Mouse (Mus musculus) layer of hippocampus, adult 9-10 months (tissue): ENCODE data around the gene Abcc6.
"Not testable (repeated sequence)": the region's sequence is repeated elsewhere in the genome, so short reads cannot be mapped to it uniquely, and the experiment has no call there.

ENCODE experiments used
- DNase-seq: peaks from one replicate; pipeline ENCODE4 v3.0.0; 2022; ENCODE audit warnings: low spot score

Abcc6 gene

GRCm38 (mm10) chr7:46028681-46029080, 1.4 kb downstream of the Abcc6 start:
- DNase-seq = no peak

GRCm38 (mm10) chr7:46025436-46025835, 4.7 kb downstream of the Abcc6 start:
- DNase-seq = no peak

- DNase-seq = no peak
Measured at GRCm38 (mm10) chr7:46021951-46022350, 8.2 kb downstream of the Abcc6 start.

- no peak for DNase-seq
Measured at GRCm38 (mm10) chr7:46019594-46019993, 10.5 kb downstream of the Abcc6 start.

- no peak for DNase-seq
Measured at GRCm38 (mm10) chr7:46013266-46014010, 16.7 kb downstream of the Abcc6 start.

- DNase-seq = no peak
Measured at GRCm38 (mm10) chr7:46012121-46012520, 18.0 kb downstream of the Abcc6 start.

GRCm38 (mm10) chr7:46009578-46009977, 20.5 kb downstream of the Abcc6 start:
- peak; percentile 72 for DNase-seq

GRCm38 (mm10) chr7:46002748-46003147, 27.4 kb downstream of the Abcc6 start:
- DNase-seq = no peak

- no peak for DNase-seq
Measured at GRCm38 (mm10) chr7:46000577-46000976, 29.5 kb downstream of the Abcc6 start.

GRCm38 (mm10) chr7:45992470-45992869, 37.6 kb downstream of the Abcc6 start:
- DNase-seq = no peak

- DNase-seq = no peak
Measured at GRCm38 (mm10) chr7:45988344-45988743, 41.8 kb downstream of the Abcc6 start.

- no peak for DNase-seq
Measured at GRCm38 (mm10) chr7:45986893-45987292, 43.2 kb downstream of the Abcc6 start.

- DNase-seq = peak; percentile 16
Measured at GRCm38 (mm10) chr7:45981612-45982011, 48.5 kb downstream of the Abcc6 start.

GRCm38 (mm10) chr7:45974512-45974911, 55.6 kb downstream of the Abcc6 start:
- DNase-seq = no peak

- DNase-seq = no peak
Measured at GRCm38 (mm10) chr7:45974103-45974502, 56.0 kb downstream of the Abcc6 start.

- DNase-seq = no peak
Measured at GRCm38 (mm10) chr7:45973271-45973687, 56.8 kb downstream of the Abcc6 start.

GRCm38 (mm10) chr7:45971831-45972723, 58.0 kb downstream of the Abcc6 start:
- no peak for DNase-seq

GRCm38 (mm10) chr7:45956611-45957010, 73.5 kb downstream of the Abcc6 start:
- DNase-seq = no peak

- DNase-seq = no peak
Measured at GRCm38 (mm10) chr7:45949061-45949460, 81.0 kb downstream of the Abcc6 start.

- DNase-seq = not testable (repeated sequence)
Measured at GRCm38 (mm10) chr7:45943280-45943679, 86.8 kb downstream of the Abcc6 start.

- no peak for DNase-seq
Measured at GRCm38 (mm10) chr7:45941986-45942385, 88.1 kb downstream of the Abcc6 start.

- no peak for DNase-seq
Measured at GRCm38 (mm10) chr7:45939836-45940235, 90.3 kb downstream of the Abcc6 start.

GRCm38 (mm10) chr7:45935114-45935513, 95.0 kb downstream of the Abcc6 start:
- DNase-seq = no peak
